Mouse (Mus musculus) liver, adult 2 months (tissue): ENCODE results near the gene Acacb.

Experiments
- CTCF ChIP-seq: fragments of 200-500 bp; IDR thresholded peaks from 2 replicates; pipeline ENCODE4 v1.5.1; 2011; ENCODE audit warnings: low read depth, low read length, control low read depth
- POLR2A ChIP-seq: fragments of 200-500 bp; IDR thresholded peaks from 2 replicates; pipeline ENCODE4 v1.6.1; 2011; ENCODE audit warnings: low read length, control low read depth; ENCODE audit not compliant: insufficient read depth; ENCODE audit errors: extremely low read depth

DNA sequence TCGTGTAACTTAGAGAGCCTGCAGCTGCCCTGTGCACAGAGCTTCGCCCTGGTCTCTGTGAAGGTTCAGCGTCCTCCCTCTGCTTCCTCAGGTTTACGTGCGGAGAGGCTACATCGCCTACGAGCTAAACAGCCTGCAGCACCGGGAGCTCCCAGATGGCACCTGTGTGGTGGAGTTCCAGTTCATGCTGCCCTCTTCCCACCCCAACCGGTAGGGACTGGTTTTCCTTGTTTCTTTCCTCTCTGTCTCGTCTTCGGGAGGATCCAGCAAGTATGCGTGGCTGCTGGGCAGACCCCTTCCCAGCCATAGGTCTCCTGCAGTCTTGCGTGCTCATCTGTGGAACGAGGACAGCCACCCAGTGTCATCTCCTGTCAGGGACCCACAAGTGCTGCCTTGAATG lies 72.4 kb downstream of the Acacb start:
- TF ChIP-seq CTCF (no peak), POLR2A (no peak)
